14 mouse cellular contexts compared by ENCODE assay signal in genomic region chr19:40628950-40629349, GRCm38 (mm10).
"Had no signal": no experiment of that assay in that cellular context is flagged by ENCODE, and none has a peak within 500 bp of the region (broad histone marks: within the 10 kb centered on the region; RNA-seq: fewer than 3 reads in every experiment).

No protein-coding gene starts in this region.

- ATAC-seq: liver, postnatal 0 days; midbrain, embryonic 15.5 days had no signal

- H3K27ac ChIP-seq: kidney, embryonic 15.5 days; limb, embryonic 15.5 days; liver, embryonic 13.5 days; lung, embryonic 15.5 days; midbrain, embryonic 15.5 days; neural tube, embryonic 12.5 days had no signal

- H3K36me3 ChIP-seq: kidney, embryonic 15.5 days; limb, embryonic 15.5 days; liver, embryonic 13.5 days; lung, embryonic 15.5 days; midbrain, embryonic 15.5 days; neural tube, embryonic 12.5 days had no signal

- H3K27me3 ChIP-seq: kidney, embryonic 15.5 days; limb, embryonic 15.5 days; liver, embryonic 13.5 days; lung, embryonic 15.5 days; megakaryocyte, embryonic 14.5 days; midbrain, embryonic 15.5 days; neural tube, embryonic 12.5 days had no signal

- H3K4me1 ChIP-seq: kidney, embryonic 15.5 days; limb, embryonic 15.5 days; liver, embryonic 13.5 days; midbrain, embryonic 15.5 days; neural tube, embryonic 12.5 days had no signal

- DNase-seq: kidney, postnatal 14 days; liver, embryonic 13.5 days; liver, postnatal 0 days; lung, postnatal 14 days; right cerebral cortex, postnatal 4 days; spleen, adult 18-20 months; thymus, adult 18-20 months; thymus, postnatal 14 days had no signal

- H3K9me3 ChIP-seq: kidney, embryonic 15.5 days; limb, embryonic 15.5 days; liver, embryonic 13.5 days; lung, embryonic 15.5 days; midbrain, embryonic 15.5 days; neural tube, embryonic 12.5 days had no signal

- H3K4me3 ChIP-seq: kidney, embryonic 15.5 days; limb, embryonic 15.5 days; liver, embryonic 13.5 days; lung, embryonic 15.5 days; megakaryocyte, embryonic 14.5 days; midbrain, embryonic 15.5 days; neural tube, embryonic 12.5 days had no signal
